Comparison of ENCODE assay signal across 8 mouse cellular contexts in genomic region chr19:9920835-9921784, GRCm38 (mm10). TPM values are rescaled to one million over a fixed set of nuclear protein-coding genes. Genes with fewer than 3 reads are reported as not detected.
DNase-seq lines count a peak whose midpoint lies in the region; ATAC-seq and TF ChIP-seq lines count a peak whose summit lies in the region.

No protein-coding gene starts in this region.

- no peak overlapping the region for H3K4me3 ChIP-seq in heart, embryonic 11.5 days (ENCODE audit: low read depth, low read length)
- H3K4me3 ChIP-seq in kidney, embryonic 14.5 days (ENCODE audit: low read length): no peak overlapping the region
- H3K4me3 ChIP-seq in lung, adult 2 months (replicated peaks; ENCODE audit: extremely low read depth, low read depth, low read length): no peak overlapping the region
- no peak overlapping the region for H3K4me3 ChIP-seq in stomach, postnatal 0 days (ENCODE audit: low read depth, low read length)

- no peaks in the 10 kb centered on the region for H3K9me3 ChIP-seq in heart, embryonic 11.5 days (replicated peaks; ENCODE audit: control insufficient read depth, low read length)
- H3K9me3 ChIP-seq in kidney, embryonic 14.5 days (ENCODE audit: control insufficient read depth, low read length): no peaks in the 10 kb centered on the region
- H3K9me3 ChIP-seq in stomach, postnatal 0 days (ENCODE audit: control insufficient read depth, low read length): no peaks in the 10 kb centered on the region

- DNase-seq in heart, adult 11 months: peak; percentile 95
- peak; percentile 41 for DNase-seq in R1 (ENCODE audit: low read depth, low spot score)
- peak; percentile 50 for DNase-seq in gastrocnemius, postnatal 10 days
- peak; percentile 42 for DNase-seq in lung, adult 2 months
- DNase-seq in stomach, postnatal 0 days (ENCODE audit: low spot score): peak; percentile 72
- DNase-seq in urinary bladder, postnatal 10 days (ENCODE audit: low spot score): no peak

- no peak for TF ChIP-seq EP300 in stomach, postnatal 0 days (optimal IDR thresholded peaks at IDR 0.05)

- WGBS in heart, embryonic 11.5 days (ENCODE audit: insufficient replicate concordance): 48% methylated on average over 13 of the region's 13 CpGs
- 27% methylated on average over 13 of the region's 13 CpGs for WGBS in kidney, embryonic 14.5 days
- WGBS in lung, adult 2 months: 58% methylated on average over 13 of the region's 13 CpGs
- WGBS in stomach, postnatal 0 days: 44% methylated on average over 13 of the region's 13 CpGs

- H3K27me3 ChIP-seq in heart, embryonic 11.5 days (ENCODE audit: control insufficient read depth, insufficient read depth, low read length): no peaks in the 10 kb centered on the region
- no peaks in the 10 kb centered on the region for H3K27me3 ChIP-seq in kidney, embryonic 14.5 days (ENCODE audit: control insufficient read depth, insufficient read depth, low read length)
- no peaks in the 10 kb centered on the region for H3K27me3 ChIP-seq in stomach, postnatal 0 days (ENCODE audit: control insufficient read depth, insufficient read depth, low read length)

- TF ChIP-seq CTCF in lung, adult 2 months (IDR thresholded peaks at IDR 0.05; ENCODE audit: insufficient read depth, low read length): peak; percentile 64
- TF ChIP-seq CTCF in stomach, postnatal 0 days (IDR thresholded peaks at IDR 0.05; ENCODE audit: low read depth): peak; percentile 78

- H3K9ac ChIP-seq in heart, embryonic 11.5 days (ENCODE audit: low read depth, low read length): no peak overlapping the region
- no peak overlapping the region for H3K9ac ChIP-seq in kidney, embryonic 14.5 days (ENCODE audit: low read depth, low read length)
- no peak overlapping the region for H3K9ac ChIP-seq in stomach, postnatal 0 days (ENCODE audit: low read length)

- peaks cover 13% of the 10 kb centered on the region for H3K4me1 ChIP-seq in heart, embryonic 11.5 days (ENCODE audit: control insufficient read depth, insufficient read depth, low read length)
- peaks cover 25% of the 10 kb centered on the region for H3K4me1 ChIP-seq in kidney, embryonic 14.5 days (ENCODE audit: control insufficient read depth, insufficient read depth, low read length)
- no peaks in the 10 kb centered on the region for H3K4me1 ChIP-seq in lung, adult 2 months (ENCODE audit: control insufficient read depth, insufficient read depth, low read length)
- H3K4me1 ChIP-seq in stomach, postnatal 0 days (replicated peaks; ENCODE audit: control insufficient read depth, insufficient read depth): no peaks in the 10 kb centered on the region

- no peak for TF ChIP-seq POLR2A in lung, adult 2 months (IDR thresholded peaks at IDR 0.05; ENCODE audit: borderline replicate concordance, extremely low read depth, low read depth, low read length)

- no peak overlapping the region for H3K27ac ChIP-seq in heart, embryonic 11.5 days (ENCODE audit: low read depth, low read length)
- no peak overlapping the region for H3K27ac ChIP-seq in kidney, embryonic 14.5 days (ENCODE audit: low read depth, low read length)
- no peak overlapping the region for H3K27ac ChIP-seq in stomach, postnatal 0 days (replicated peaks)

- no peaks in the 10 kb centered on the region for H3K36me3 ChIP-seq in heart, embryonic 11.5 days (ENCODE audit: control insufficient read depth, insufficient read depth, low read length)
- H3K36me3 ChIP-seq in kidney, embryonic 14.5 days (ENCODE audit: control insufficient read depth, insufficient read depth, low read length): no peaks in the 10 kb centered on the region
- H3K36me3 ChIP-seq in stomach, postnatal 0 days (ENCODE audit: control insufficient read depth, insufficient read depth, low read length): no peaks in the 10 kb centered on the region

- no peak overlapping the region for H3K4me2 ChIP-seq in heart, embryonic 11.5 days
- no peak overlapping the region for H3K4me2 ChIP-seq in kidney, embryonic 14.5 days (replicated peaks; ENCODE audit: low read depth, low read length)
- no peak overlapping the region for H3K4me2 ChIP-seq in stomach, postnatal 0 days (replicated peaks; ENCODE audit: low read depth)

- no peak for ATAC-seq in heart, embryonic 11.5 days (replicated peaks; ENCODE audit: insufficient number of reproducible peaks, low FRiP score, low TSS enrichment)
- ATAC-seq in kidney, embryonic 14.5 days (ENCODE audit: low FRiP score, low TSS enrichment): peak; percentile 58; the same call in 1 of the 2 replicates
- peak; percentile 53; the same call in 1 of the 2 replicates for ATAC-seq in stomach, postnatal 0 days (ENCODE audit: low FRiP score, low TSS enrichment)

RNA-seq across cellular contexts. Expression of gene Incenp, which starts 21.8 kb away (rescaled TPM):
- polyA plus RNA-seq in heart, embryonic 11.5 days (2014; fragmentation: Nextera tagmentation; extraction: Ambion mirVana): 62.6 and 67.2 TPM in 2 replicates
- 10 to 100 TPM; 16.2 to 20.5 TPM for total RNA-seq in gastrocnemius, postnatal 10 days (2021)
- 104 and 112 TPM in 2 replicates for polyA plus RNA-seq in kidney, embryonic 14.5 days (2014; fragmentation: Nextera tagmentation; extraction: Ambion mirVana)
- 5.5 and 7.7 TPM in 2 replicates for polyA plus RNA-seq in lung, adult 2 months (2012; rRNA removed)
- 20.7 and 23.8 TPM in 2 replicates for polyA plus RNA-seq in stomach, postnatal 0 days (2015; fragmentation: Nextera tagmentation; extraction: Ambion mirVana)

RNA-seq across cellular contexts. Expression of gene Fth1, which starts 59.3 kb away (rescaled TPM):
- polyA plus RNA-seq in heart, embryonic 11.5 days (2014; fragmentation: Nextera tagmentation; extraction: Ambion mirVana): 1,994 and 2,294 TPM in 2 replicates
- 1,000 to 10,000 TPM; 2,152 to 2,273 TPM for total RNA-seq in gastrocnemius, postnatal 10 days (2021)
- 1,412 and 1,461 TPM in 2 replicates for polyA plus RNA-seq in kidney, embryonic 14.5 days (2014; fragmentation: Nextera tagmentation; extraction: Ambion mirVana)
- 4,642 and 7,955 TPM in 2 replicates for polyA plus RNA-seq in lung, adult 2 months (2012; rRNA removed)
- 2,976 and 2,992 TPM in 2 replicates for polyA plus RNA-seq in stomach, postnatal 0 days (2015; fragmentation: Nextera tagmentation; extraction: Ambion mirVana)
